Mouse (Mus musculus): Measurements from ENCODE around the gene 1110032F04Rik.
A peak's percentile ranks its signal among the peaks of the same experiment; 100 is the strongest.

DNA sequence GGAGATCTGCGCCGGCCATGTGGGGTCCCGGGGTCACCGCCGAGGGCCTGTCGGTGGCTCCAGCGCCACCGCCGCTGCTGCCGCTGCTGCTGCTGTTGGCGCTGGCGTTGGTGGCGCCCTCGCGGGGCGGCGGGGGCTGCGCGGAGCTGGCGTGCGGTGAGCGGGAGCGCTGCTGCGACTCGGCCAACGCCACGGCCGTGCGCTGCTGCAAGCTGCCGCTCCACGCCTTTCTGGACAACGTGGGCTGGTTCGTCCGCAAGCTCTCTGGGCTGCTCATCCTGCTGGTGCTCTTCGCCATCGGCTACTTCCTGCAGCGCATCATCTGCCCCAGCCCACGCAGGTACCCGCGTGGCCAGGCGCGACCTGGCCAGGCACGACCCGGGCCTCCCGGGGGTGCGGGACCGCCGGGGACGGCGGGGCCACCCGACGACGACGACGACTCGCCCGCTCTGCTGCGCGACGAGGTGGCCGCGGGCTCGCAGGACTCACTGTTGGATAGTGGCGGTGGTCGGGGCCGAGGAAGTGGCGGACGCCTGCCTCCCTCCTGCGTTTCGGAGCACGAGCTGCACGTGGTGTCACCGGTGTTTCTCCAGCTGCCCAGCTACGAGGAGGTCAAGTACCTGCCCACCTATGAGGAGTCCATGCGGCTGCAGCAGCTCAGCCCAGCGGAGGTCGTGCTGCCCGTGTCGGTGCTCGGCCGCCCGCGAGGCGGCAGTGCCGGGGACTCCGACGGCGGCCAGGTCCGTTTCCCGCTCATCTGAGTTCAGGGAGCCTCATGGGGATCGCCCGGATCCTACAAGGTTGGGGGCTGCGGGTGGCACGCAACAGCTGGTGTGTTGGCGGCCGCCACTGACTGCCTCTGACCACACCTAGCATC lies 543 bp downstream of the 1110032F04Rik start:
- TF ChIP-seq CTCF (IDR thresholded peaks at IDR 0.05; ENCODE audit: low read depth) (peak; percentile 11; the same call in 1 of the 2 replicates), EP300 (IDR thresholded peaks at IDR 0.05; ENCODE audit: low read depth) (no peak)

Data from liver, embryonic 14.5 days (tissue).